Comparison of ENCODE assay signal across 11 mouse cellular contexts in genomic region chr7:46113435-46113834, GRCm38 (mm10). TPM values are rescaled to one million over a fixed set of nuclear protein-coding genes. Genes with fewer than 3 reads are reported as not detected.
DNase-seq lines count a peak whose midpoint lies in the region; ATAC-seq and TF ChIP-seq lines count a peak whose summit lies in the region.
"Had no signal": no experiment of that assay in that cellular context is flagged by ENCODE, and none has a peak within 500 bp of the region (broad histone marks: within the 10 kb centered on the region; RNA-seq: fewer than 3 reads in every experiment).

No protein-coding gene starts in this region.

- H3K27ac ChIP-seq in midbrain, embryonic 16.5 days (ENCODE audit: low read length), result no peak overlapping the region
- H3K27ac ChIP-seq in midbrain, embryonic 11.5 days (ENCODE audit: low read depth, low read length), result no peak overlapping the region
- H3K27ac ChIP-seq in hindbrain, embryonic 14.5 days, result peak overlapping the region; percentile 61
- H3K27ac ChIP-seq in thymus, adult 2 months (ENCODE audit: control insufficient read depth, insufficient read depth, low read length), result no peak overlapping the region

- 47% methylated on average over 3 of the region's 3 CpGs for WGBS in midbrain, embryonic 16.5 days
- WGBS in midbrain, embryonic 11.5 days, result 69% methylated on average over 3 of the region's 3 CpGs
- 53% methylated on average over 3 of the region's 3 CpGs for WGBS in hindbrain, embryonic 14.5 days
- 79% methylated on average over 3 of the region's 3 CpGs for WGBS in thymus, adult 2 months

- ATAC-seq in midbrain, embryonic 16.5 days, result peak; percentile 34; the same call in 1 of the 2 replicates
- no peak for ATAC-seq in midbrain, embryonic 11.5 days (ENCODE audit: low FRiP score)
- ATAC-seq in hindbrain, embryonic 14.5 days (ENCODE audit: low FRiP score), result peak; percentile 11; the same call in 1 of the 2 replicates
- ATAC-seq: forebrain, embryonic 16.5 days; lung, postnatal 0 days had no signal

- no peak overlapping the region for H3K4me2 ChIP-seq in midbrain, embryonic 16.5 days (ENCODE audit: low read length)
- H3K4me2 ChIP-seq in midbrain, embryonic 11.5 days, result no peak overlapping the region
- no peak overlapping the region for H3K4me2 ChIP-seq in hindbrain, embryonic 14.5 days (replicated peaks)

- H3K9ac ChIP-seq in midbrain, embryonic 16.5 days (ENCODE audit: low read depth, low read length), result no peak overlapping the region
- H3K9ac ChIP-seq in midbrain, embryonic 11.5 days (ENCODE audit: low read length), result no peak overlapping the region
- no peak overlapping the region for H3K9ac ChIP-seq in hindbrain, embryonic 14.5 days

- H3K9me3 ChIP-seq in midbrain, embryonic 16.5 days (replicated peaks; ENCODE audit: control insufficient read depth, low read length, poor library complexity, severe bottlenecking), result no peaks in the 10 kb centered on the region
- no peaks in the 10 kb centered on the region for H3K9me3 ChIP-seq in midbrain, embryonic 11.5 days (ENCODE audit: control insufficient read depth, low read length)
- H3K9me3 ChIP-seq in hindbrain, embryonic 14.5 days (ENCODE audit: control insufficient read depth, low read length), result no peaks in the 10 kb centered on the region

- no peaks in the 10 kb centered on the region for H3K36me3 ChIP-seq in midbrain, embryonic 16.5 days (ENCODE audit: control insufficient read depth, insufficient read depth, low read length)
- H3K36me3 ChIP-seq in midbrain, embryonic 11.5 days (ENCODE audit: control insufficient read depth, insufficient read depth, low read length), result no peaks in the 10 kb centered on the region
- H3K36me3 ChIP-seq in hindbrain, embryonic 14.5 days (replicated peaks; ENCODE audit: control insufficient read depth, insufficient read depth), result no peaks in the 10 kb centered on the region
- H3K36me3 ChIP-seq in thymus, adult 2 months (ENCODE audit: control insufficient read depth, insufficient read depth, low read length), result no peaks in the 10 kb centered on the region

- no peaks in the 10 kb centered on the region; the same call in 1 of the 2 replicates for H3K27me3 ChIP-seq in midbrain, embryonic 16.5 days (ENCODE audit: control insufficient read depth, insufficient read depth, low read depth, low read length)
- H3K27me3 ChIP-seq in midbrain, embryonic 11.5 days (ENCODE audit: control insufficient read depth, insufficient read depth, low read length), result no peaks in the 10 kb centered on the region
- H3K27me3 ChIP-seq in hindbrain, embryonic 14.5 days (ENCODE audit: control insufficient read depth, insufficient read depth, low read length), result no peaks in the 10 kb centered on the region
- no peaks in the 10 kb centered on the region for H3K27me3 ChIP-seq in thymus, adult 2 months (ENCODE audit: control insufficient read depth, insufficient read depth, low read length)

- no peak overlapping the region for H3K4me3 ChIP-seq in midbrain, embryonic 16.5 days (ENCODE audit: low read depth, low read length)
- no peak overlapping the region for H3K4me3 ChIP-seq in midbrain, embryonic 11.5 days (ENCODE audit: low read depth, low read length)
- no peak overlapping the region for H3K4me3 ChIP-seq in hindbrain, embryonic 14.5 days (replicated peaks; ENCODE audit: low read length)
- no peak overlapping the region for H3K4me3 ChIP-seq in thymus, adult 2 months (ENCODE audit: control insufficient read depth, insufficient read depth, low read length)

- TF ChIP-seq POLR2A in thymus, adult 2 months (IDR thresholded peaks at IDR 0.05; ENCODE audit: control insufficient read depth, extremely low read depth, insufficient read depth, low read length, poor library complexity), result no peak

- TF ChIP-seq CTCF in thymus, adult 2 months (IDR thresholded peaks at IDR 0.05; ENCODE audit: borderline replicate concordance, control insufficient read depth, extremely low read depth, insufficient read depth, low read length, poor library complexity), result no peak

- peaks cover 9% of the 10 kb centered on the region for H3K4me1 ChIP-seq in midbrain, embryonic 16.5 days (ENCODE audit: control insufficient read depth, insufficient read depth, low read length)
- H3K4me1 ChIP-seq in midbrain, embryonic 11.5 days (ENCODE audit: control insufficient read depth, insufficient read depth, low read length), result peaks cover 2% of the 10 kb centered on the region; the same call in 1 of the 2 replicates
- peaks cover 19% of the 10 kb centered on the region for H3K4me1 ChIP-seq in hindbrain, embryonic 14.5 days (replicated peaks; ENCODE audit: control insufficient read depth, insufficient read depth, low read length)
- no peaks in the 10 kb centered on the region for H3K4me1 ChIP-seq in thymus, adult 2 months (replicated peaks; ENCODE audit: control insufficient read depth, insufficient read depth, low read length)

- peak; percentile 57 to 72 for DNase-seq in heart, adult 18-20 months
- no peak for DNase-seq in heart, postnatal 4 days
- DNase-seq in midbrain, embryonic 11.5 days (ENCODE audit: low spot score, missing footprints), result no peak
- DNase-seq in hindbrain, embryonic 14.5 days (ENCODE audit: low spot score), result no peak
- DNase-seq in urinary bladder, postnatal 4 days (ENCODE audit: low spot score in 2 of 2), result no peak
- DNase-seq in thymus, adult 2 months, result no peak

RNA-seq across cellular contexts. Expression of gene Kcnj11, which starts 12.9 kb away (rescaled TPM):
- 100 to 1,000 TPM; 114 to 120 TPM for total RNA-seq in heart, adult 18-20 months (2021)
- total RNA-seq in heart, postnatal 4 days (2021), result 10 to 100 TPM; 55.6 to 61.3 TPM
- 2.4 and 2.8 TPM in 2 replicates for polyA plus RNA-seq in midbrain, embryonic 16.5 days (2015; fragmentation: Nextera tagmentation; extraction: Ambion mirVana)
- polyA plus RNA-seq in midbrain, embryonic 11.5 days (2014; fragmentation: Nextera tagmentation; extraction: Ambion mirVana), result 0.07 and 0.49 TPM in 2 replicates
- polyA plus RNA-seq in hindbrain, embryonic 14.5 days (2014; fragmentation: Nextera tagmentation; extraction: Ambion mirVana), result 1.2 and 1.5 TPM in 2 replicates
- polyA plus RNA-seq in thymus, adult 2 months (2012; rRNA removed), result 3.1 and 12.6 TPM in 2 replicates
- total RNA-seq: CH12.LX; liver, adult 2 months had no signal
- polyA plus RNA-seq: liver, adult 2 months had no signal

Comparison
In these comparisons a context has a peak if more than half of its experiments do, and no peak if none do; other contexts are left out.
1. DNase-seq: peak in heart, adult 18-20 months (2 of 2); none in heart, postnatal 4 days (single experiment), midbrain, embryonic 11.5 days (single experiment), hindbrain, embryonic 14.5 days (single experiment), urinary bladder, postnatal 4 days (0 of 2) and thymus, adult 2 months (single experiment).